Mouse (Mus musculus) erythroblast, embryonic 14.5 days (primary cell): ENCODE data around the gene Mfsd11.

Experiments used
- GATA1 ChIP-seq: IDR thresholded peaks from 2 replicates; pipeline ENCODE4 v1.6.1; 2012; ENCODE audit warnings: low read length, inconsistent platforms, mixed read lengths
- TAL1 ChIP-seq: IDR thresholded peaks from 3 replicates; pipeline ENCODE4 v1.6.1; 2012; ENCODE audit warnings: low read length, inconsistent platforms, mixed read lengths

DNA sequence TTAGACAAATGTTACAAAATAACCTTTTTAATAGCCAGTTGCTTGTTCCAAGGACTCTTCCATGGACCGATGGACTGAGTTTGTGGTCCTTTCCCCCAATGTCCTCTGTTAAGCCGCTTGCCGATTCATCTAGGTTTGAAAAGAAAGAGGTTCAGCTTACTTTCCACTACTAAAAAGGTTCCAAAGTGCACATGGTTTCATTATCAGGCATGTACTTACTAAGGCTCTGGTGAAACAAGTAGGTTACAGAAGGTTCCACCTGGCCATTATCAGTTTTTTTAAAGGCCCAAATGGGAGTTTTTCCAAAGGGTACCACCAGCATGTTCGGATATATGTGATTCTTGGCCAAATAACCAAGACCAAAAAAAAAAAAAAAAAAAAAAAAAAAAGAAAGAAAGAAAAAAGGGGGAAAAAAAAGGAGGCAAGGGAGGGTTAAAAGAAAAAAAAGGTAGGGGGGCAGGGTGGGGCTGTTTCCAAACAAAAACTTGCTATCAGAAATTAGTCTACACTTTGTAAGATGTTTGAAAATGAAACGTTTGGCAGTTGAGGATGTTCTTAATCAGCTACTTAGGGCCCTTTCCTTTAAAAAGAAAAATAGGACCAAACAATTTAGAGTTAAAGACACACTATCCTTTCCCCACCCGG lies 1.3 kb upstream of the Mfsd11 start:
- TF ChIP-seq GATA1 (no peak), TAL1 (no peak)
